Mouse (Mus musculus) lung, postnatal 10 days (tissue): ENCODE data around the gene Emilin2.

Experiments
- DNase-seq: peaks from one replicate; pipeline ENCODE4 v3.0.0; 2021

The Emilin2 gene

DNA sequence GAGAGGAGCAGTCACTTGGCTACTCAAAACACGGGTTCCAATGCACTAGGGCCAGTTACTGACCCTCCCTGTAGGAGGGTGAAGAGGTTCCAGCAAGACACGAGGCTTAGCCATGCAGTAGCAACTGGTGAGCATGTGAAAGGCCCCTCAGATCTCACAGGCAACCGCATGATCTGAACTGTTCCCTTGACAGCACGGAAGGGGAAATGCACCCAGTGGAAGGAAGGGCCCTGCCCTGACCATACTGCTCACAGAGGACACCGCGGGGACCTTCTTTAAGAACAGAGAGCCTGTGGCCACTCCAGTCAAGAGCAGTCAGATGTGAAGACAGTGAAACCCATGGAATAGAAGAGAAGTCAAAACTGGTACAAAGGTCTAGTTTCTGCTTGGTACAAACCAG lies 48.6 kb downstream of the Emilin2 start:
- DNase-seq: no peak

DNA sequence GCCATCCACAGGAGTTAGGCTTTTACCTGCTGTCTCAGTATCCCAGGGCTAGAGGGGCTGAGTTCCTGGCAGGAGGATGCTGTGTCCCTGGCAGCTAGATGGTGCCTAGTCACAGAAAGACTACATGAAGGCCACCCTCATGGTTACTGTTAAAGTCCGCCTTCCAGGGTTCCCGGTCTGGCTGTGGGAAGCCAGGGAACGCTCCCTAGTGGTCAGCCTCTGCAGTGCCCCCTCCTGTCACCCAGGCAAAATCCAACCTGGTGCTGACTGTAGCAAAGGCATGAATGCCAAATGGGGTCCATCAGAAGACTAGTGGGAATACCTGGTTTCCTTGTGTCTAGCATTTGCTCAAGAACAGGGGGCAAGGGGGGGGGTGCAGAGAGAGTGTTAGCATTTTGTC lies 51.1 kb downstream of the Emilin2 start:
- DNase-seq: no peak

DNA sequence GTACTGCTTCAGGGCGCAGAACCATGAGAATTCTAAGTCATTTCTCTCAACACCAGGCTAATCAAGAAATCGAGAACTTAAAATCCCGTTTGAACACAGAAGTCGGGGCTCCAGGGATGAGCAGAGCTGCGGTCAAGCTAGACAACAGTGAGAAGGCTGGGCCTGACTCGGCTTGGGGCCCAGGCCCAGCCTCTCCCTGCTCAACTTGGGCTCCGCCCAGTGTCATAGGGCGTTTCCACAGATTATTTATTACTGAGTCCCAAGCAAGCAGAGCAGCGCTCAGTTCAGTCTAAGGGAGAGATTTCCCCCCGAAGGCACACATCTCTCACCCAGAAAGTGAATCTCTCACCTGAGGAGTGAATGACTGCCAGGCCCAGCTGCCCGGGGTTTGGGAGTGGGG lies 52.1 kb downstream of the Emilin2 start:
- peak; percentile 69 for DNase-seq

DNA sequence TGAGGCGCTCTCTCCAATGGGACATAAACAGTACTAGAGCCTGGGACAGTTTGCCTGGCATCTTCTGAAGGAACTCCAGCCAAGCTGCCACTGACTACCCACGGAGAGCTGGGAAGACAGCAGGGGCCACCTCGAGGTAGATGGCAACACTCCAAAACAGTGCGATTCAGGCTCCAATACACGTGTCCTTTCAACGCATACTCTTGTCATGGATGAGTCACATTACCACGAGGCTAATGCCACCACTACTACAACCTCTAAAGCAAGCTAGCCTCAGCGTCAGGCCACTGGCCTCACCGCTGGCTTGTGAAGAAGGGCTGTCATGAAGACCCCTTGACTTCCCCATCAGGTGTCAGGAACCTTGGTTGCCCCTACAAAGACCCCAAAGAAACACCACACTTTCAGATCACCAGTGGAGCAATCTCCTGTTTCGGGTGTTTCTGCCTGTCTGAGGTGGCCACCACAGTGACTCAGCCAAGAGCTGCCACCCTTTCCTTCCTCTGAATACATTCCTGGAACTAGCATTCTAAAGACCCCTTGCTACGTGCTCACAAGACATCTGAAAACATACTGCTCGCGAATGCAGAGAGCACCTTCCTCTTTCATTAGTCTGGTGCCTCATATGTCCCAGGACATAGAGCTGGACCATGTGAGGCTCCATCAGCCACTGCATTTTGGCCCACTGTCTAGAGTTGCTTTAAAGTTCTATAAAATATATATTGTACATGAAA lies 54.8 kb downstream of the Emilin2 start:
- DNase-seq: no peak

DNA sequence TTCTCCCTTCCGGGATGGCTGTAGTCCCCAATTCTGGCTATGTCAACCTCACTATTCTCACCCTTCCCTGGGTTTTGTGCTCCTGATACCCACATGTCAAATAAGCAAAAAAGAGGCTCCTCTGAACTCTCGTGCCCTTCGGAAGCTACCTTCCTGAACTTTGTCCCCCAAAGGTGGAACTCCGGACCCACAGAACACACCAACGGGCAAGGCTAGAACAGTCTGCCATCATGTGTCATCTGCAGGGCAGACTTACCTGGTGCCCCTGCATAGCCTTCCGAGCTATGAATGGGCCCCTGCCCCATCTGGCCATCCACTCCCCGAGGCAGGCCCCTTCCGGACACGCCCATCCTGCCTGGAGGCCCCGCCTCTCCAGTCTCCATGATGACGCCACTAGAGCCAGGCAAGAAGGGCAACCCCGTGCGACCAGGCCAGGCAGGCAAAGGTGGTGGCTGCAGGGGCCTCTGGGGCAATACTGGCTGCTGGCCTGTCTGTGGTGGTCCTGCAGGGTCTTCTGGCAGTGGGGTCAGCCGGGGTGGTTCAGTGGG lies 55.6 kb downstream of the Emilin2 start:
- DNase-seq: no peak

DNA sequence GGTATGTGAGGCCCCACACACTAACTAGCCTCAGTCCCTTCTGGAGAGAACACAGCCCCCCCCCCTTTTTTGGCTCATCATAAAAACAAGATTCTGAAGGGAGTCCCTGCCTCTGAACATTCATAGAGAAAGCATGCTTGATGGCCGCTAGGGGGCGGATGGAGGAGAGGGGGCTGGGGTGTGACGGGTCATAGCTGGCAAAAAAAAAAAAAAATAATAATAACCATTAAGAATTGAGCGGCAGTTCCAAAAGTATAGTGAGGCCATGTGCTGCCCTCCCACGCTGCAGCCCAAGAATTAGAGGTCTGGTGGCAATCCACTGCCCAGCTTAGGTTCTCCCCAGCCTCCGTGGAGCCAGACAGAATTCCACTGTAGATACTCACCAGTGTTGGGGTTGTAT lies 57.0 kb downstream of the Emilin2 start:
- peak; percentile 66 for DNase-seq

DNA sequence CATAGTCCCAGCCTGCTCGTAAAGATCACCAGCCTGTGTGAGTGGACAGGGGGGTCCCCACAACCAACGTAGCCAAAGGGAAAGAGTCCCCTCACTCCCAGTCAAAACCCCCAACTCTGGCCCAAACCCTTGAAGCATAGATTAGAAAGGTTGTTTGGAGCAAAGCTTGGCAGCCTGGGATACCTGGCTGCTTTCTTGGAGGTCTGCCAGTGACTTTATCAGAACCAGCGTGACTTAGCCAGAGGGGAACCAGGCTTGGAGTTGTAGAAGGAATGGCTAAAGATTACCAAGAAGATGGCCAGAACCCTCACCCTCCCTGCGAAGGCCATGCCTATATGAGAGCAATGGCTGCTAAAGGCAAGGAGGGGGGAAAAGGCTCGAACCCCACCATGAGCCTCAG lies 57.7 kb downstream of the Emilin2 start:
- DNase-seq: no peak

DNA sequence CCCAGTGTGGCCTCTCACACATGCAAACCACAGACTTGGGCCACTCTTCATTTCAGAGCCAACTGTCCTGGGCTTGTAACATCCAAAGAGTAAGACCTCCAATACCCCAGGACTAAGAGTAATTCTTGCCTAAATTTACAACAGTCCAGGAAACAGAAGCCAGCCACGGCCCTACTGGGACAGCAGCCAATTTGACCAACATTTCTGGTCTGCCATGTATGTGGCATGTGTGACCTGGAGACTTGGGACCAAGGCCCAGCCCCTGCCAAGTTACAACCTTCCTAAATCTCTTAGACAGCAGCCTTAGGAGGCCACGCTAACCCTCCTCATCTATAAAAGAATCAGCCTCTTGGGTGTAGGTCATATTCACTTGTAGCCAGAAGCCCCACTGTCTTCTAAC lies 58.4 kb downstream of the Emilin2 start:
- DNase-seq: no peak

DNA sequence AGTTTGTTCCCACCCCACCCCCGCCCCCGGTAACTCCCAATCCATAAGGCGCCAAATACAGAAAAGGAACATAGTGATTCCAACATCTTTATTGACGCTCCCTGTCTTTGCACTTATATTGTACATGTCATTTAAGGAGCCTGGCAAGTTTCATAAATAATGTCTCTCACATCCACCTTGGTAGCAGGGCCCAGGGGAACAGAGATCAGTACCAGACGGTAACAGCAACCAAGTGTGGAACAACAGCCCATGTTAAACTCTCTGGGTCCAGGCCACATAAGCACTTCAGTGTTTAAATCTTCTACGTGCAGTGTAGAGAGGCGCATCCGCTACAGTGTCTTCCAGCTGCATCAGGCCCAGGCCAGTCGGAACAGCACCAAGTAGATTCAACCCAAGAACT lies 59.7 kb downstream of the Emilin2 start:
- no peak for DNase-seq

DNA sequence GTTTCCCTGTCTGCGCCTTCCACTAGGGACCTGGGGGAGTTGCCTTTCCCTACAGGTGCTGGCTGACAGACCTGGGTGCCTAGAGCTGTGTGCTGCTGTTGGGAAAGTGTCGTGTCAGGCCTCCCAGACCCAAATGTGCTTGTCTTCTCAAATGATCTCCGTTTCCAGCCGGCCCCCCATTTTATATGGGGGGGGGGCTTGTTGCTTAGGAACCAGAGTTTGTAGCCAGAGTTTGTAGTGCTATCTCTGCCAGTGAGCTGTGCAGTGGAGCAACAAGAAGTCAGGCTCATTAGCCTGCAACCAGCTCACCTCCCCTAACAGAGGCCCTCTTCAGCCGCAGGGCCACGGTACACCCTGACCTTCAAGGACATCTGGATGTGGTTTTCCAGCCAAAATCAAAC lies 60.2 kb downstream of the Emilin2 start:
- no peak for DNase-seq

DNA sequence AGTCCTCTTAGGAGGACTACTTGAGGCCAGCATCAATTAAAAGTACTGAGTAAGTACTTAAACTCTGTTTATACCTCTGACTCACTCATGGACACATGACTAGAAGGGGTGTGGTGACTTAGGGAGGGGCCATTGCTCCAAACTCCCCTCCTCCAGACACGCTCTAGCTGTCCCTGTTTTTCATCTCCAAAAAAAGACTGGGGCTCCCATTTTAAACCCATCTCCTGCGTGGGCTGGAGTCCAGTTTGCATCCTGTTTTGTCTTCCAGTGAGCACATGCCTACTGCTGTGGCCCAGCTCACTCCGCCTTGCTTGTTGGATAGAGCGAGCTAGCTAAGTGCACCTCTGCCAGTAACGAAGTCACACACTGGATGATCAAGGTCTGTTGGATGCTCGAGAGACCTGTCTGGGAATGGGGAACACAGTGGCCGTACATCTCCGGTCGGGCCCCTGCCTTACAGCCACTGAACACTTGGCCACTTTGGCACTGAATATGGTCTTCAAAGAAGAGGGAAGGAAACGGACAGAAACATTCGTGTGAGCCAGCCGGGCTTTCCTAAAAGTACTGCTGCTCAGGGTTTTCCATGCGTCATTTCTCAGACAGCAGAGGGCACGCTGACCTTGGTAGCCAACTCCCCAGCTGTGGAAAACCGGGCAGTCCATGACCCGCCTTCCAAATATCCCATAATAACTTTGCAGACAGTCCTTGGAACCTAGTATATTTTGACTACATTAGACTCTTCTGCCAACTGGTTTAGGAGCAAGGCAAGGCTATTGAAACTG lies 60.8 kb downstream of the Emilin2 start:
- DNase-seq: peak; percentile 37

DNA sequence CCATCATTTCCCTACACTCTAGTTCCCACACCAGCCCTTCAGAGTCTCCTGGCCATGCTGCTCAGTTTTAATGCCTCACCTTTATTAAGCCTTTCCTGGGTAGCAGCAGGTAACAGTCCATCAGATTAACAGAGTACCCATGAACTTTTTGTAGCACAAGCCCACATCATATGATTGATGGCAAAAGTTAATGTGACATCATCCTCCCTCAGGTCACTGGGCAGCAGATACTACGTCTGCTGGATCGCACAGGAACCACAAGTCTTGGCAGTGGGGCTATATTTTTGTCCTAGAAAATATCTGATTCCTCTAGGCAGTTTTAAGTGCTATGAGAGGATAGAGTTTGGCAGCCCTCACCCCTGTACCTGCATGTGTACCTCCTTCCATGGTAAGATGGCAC lies 61.7 kb downstream of the Emilin2 start:
- no peak for DNase-seq

DNA sequence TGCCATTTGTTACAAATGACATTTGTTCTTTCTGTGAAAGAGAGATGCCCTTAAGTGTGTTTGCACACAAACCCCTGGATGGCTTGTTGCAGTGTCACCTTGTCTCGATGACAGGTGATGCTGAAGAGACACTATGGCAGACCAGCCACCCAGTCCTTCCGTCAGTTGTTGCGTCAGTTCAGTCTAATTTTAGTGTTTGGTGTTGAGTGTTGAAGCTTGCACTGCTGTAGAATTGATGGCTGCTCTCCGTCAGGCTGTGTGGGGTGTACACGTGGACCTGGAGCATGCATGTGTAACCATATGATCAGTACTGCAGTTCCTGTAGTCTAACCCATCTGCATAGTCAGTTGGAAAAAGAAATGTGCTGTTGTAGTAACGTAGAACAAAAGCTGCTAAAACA lies 62.8 kb downstream of the Emilin2 start:
- no peak for DNase-seq

DNA sequence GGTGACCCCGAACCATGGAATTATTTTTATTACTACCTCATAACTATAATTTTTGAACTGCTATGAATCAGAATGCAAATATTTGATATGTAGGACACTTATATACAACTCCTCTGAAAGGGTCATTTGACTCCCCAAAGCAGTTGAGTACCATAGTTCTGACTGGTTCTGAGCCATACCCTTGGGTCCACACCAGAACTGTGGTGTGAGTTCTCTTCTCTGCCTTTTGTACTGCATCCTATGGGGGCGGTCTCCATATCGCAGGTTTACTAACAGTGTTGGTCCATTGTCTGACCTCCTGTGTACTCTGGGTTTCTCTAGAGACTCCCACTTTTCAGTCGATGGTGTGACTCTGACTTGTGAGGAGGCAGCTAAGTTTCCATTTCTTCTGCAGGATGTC lies 65.8 kb downstream of the Emilin2 start:
- no peak for DNase-seq

DNA sequence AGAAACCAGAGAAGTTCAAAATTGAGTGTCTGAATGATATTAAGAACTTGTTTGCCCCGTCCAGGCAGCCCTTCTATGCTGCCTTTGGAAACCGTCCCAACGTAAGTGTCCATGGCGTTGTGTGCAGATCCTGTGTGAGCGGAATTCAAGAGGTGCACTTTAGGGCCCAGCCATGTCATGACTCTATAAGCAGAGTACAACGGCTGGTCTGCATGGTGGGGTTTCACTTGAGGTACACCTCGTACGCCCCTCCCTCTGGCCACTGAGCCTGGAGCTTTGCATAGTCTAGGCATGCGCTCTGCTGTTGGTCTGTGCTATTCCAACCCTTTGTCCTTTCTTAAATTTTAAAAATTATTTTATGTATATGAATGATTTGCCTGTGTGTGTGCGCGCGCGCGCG lies 66.6 kb downstream of the Emilin2 start:
- DNase-seq: no peak

DNA sequence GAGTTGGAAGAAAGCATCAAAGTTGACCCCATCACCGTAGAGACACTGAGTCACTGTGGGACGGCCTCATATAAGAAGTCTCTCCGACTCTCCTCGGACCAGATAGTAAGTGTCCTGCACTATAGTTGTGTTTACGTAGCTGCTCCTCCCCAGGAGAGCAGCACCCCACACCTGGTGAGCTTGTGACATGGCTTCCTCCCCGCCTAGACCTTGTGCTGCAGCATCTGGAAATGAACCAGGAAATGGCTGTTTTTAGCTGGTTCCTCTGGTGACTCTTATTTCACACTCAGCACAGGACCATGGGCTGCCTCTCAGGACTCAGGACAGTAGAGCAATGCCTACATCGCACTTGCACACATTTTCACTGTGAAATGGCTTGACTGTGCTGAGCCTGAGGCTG lies 69.1 kb downstream of the Emilin2 start:
- no peak for DNase-seq

DNA sequence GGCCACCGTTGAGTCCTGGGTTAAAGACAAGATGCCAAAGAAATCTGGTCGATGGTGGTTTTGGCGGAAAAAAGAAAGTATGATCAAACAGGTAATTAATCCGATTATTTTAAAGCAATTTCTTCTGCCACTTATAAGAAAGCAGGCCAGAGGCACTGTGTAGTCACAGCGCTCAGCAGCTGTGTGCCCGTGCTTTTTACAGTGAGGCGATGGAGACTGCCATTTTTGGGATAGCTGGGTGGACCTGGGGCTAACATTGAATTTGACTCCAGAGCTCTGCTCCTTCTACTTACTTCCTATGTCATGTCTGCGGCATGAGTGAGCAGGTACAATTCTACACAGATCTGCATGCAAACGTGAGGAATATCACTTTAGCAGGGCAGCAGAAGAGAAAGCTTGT lies 71.0 kb downstream of the Emilin2 start:
- no peak for DNase-seq

DNA sequence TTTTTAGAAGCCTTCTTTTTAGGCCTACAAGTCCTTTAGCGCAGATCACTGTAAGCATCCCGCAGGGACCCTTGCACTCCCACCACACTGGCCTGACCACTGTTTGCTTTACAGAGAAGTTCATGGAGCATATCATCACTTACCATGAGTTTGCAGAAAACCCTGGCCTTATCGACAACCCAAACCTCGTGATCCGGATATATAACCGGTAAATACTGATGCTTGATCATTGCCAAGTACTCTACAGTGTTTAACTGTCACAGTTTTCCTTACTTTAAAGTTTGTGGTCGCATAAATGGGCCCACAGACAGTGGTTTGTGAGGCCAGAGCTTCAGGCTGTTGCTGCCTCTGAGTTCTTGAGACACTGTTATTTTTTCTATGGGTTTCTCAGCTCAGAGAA lies 73.3 kb downstream of the Emilin2 start:
- no peak for DNase-seq

DNA sequence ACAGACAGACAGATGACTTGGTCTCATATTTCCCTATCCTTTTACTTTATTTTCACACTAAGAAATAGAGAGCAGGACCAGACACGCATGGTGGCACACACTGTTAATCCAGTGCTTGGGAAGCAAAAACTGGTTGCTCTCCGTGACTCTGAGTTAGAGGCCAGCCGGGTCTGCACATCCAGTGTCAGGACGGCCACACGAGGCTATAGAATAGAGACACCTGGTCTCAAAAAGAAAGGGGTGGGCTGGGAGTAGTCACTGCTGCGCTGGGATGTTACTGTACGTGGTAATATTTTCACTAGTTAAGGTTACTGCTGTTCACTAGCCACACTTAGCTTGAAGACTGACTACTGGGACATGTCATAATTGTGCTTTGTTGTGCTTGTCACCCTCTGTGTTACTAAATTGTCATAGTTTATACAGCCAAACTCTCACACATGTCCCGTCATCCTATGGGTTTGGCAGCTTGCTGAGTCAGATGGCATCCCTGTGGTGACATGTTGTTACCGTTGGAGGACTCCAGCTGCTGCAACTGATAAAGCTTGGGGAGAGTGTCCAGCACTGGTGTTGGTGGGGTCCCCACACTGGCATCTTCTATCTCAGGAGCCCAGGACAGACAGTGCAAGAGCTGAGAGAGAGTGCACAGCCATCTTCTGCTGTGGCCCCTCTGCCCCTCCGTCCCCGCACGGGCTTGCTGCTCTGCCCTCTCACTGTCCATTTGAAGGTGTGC lies 76.4 kb downstream of the Emilin2 start:
- DNase-seq: no peak

DNA sequence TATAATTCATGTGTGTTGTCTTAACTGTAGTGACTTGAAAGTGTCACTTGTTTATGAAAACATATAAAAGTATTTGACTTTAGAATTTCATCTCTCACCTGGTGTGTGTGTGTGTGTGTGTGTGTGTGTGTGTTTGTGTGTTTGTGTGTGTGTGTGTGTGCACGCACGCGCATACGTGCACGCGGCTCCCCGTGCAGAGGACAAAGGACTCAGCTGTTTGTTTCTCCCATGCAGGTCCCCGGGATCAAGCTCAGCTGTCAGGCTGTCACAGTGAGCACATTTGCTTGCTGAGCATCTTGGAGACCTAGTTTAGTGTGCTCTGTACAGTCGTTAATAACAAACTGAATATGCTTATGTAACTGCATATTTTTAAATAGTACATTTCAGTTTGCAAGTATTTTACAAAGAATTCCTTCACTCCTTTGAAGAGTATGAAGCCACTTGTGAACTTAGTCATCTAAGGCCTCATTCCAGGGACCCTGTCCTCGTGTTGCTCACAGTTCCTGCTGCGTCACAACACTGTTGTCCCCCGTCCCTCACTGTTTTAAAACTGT lies 77.7 kb downstream of the Emilin2 start:
- no peak for DNase-seq

DNA sequence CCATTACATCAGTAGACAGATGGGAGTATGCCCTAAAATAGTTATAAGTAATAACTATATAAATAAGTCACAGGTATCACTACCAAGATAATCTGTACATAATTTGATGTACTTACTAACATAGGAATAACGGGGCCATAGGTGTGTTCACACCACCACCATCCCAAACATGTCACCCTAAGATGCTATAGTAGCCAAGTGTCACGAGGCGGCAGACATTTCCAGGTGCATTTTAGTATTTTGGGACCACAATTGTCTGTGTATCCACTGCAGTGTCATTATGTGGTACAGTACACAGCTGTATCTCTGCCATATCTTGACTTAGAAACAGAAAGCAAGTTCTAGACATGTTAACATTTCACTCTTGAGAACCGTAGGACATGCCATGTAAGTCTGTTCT lies 78.6 kb downstream of the Emilin2 start:
- no peak for DNase-seq

DNA sequence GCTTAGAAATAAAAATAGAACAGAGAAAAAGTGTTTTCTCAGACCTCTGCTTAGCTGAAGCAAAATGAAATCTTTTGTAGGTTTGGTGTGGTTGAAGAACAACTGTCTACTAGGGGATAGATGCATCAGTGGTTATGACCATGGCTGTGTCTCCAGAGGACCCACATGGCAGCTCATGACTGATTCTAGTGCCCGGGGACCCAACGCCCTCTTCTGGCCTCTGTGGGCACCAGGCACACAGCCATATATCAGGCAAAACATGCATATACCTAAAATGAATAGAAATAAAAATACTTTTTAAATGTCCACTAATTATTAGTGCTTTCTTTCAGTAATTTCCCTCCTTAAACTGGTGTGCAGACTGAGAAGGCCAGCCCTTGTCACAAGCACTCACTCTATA lies 79.8 kb downstream of the Emilin2 start:
- DNase-seq: no peak

DNA sequence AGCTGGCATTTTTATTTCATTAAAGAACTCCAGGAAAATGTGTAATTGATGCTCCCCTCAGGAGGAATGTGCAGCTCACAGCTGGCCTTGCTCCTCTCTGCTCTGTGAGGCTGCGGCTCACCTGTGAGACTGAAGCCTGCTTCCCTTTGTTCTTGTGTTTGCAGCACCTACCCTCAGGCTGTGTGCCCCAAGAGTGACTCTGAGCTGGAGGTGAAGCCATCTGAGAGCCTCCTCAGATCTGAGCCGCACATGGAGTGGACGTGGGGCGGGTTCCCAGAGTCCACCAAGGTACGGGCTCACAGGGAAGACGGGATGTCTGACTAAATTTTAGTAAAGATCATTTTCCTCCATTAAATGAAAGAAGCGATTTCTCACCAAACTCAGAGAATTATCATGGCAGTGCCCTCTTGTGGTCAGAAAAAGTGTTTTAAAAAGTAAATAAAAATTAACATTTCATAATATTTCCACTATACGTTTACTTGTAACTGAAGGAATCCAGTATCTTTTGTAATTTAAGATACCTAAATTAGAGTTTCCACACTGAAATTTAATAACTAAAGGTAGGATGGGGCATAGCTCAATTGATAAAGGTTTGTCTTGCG lies 81.6 kb downstream of the Emilin2 start:
- no peak for DNase-seq
